Mouse (Mus musculus): ENCODE measurements around the gene Pdcd7. TPM values are rescaled to one million over a fixed set of nuclear protein-coding genes. Genes with fewer than 3 reads are reported as not detected.

Gene Pdcd7
- polyA plus RNA-seq, 1 experiment = 7.3 TPM

- peaks cover 52% of the 10 kb centered on the region for H3K4me1 ChIP-seq
- no peaks in the 10 kb centered on the region for H3K27me3 ChIP-seq (replicated peaks)
- H3K4me3 ChIP-seq (replicated peaks) = no peak overlapping the region
- no peak for TF ChIP-seq GATA1 (IDR thresholded peaks at IDR 0.05; ENCODE audit: borderline replicate concordance, low read length)
- no peak for TF ChIP-seq FLI1 (IDR thresholded peaks at IDR 0.05; ENCODE audit: low read length)
- H3K36me3 ChIP-seq (replicated peaks; ENCODE audit: low read length) = peaks cover 55% of the 10 kb centered on the region
- H3K9me3 ChIP-seq = no peaks in the 10 kb centered on the region
Observed at GRCm38 (mm10) chr9:65353251-65353650, 7.3 kb downstream of the Pdcd7 start.

GRCm38 (mm10) chr9:65356561-65356960, 10.7 kb downstream of the Pdcd7 start:
- Histone ChIP-seq H3K4me3 (replicated peaks) (peak overlapping the region; percentile 25), H3K27me3 (replicated peaks) (no peaks in the 10 kb centered on the region), H3K36me3 (replicated peaks; ENCODE audit: low read length) (peaks cover 83% of the 10 kb centered on the region), H3K4me1 (peaks cover 35% of the 10 kb centered on the region), H3K9me3 (no peaks in the 10 kb centered on the region)
- TF ChIP-seq GATA1 (IDR thresholded peaks at IDR 0.05; ENCODE audit: borderline replicate concordance, low read length) (no peak), FLI1 (IDR thresholded peaks at IDR 0.05; ENCODE audit: low read length) (no peak)

DNA sequence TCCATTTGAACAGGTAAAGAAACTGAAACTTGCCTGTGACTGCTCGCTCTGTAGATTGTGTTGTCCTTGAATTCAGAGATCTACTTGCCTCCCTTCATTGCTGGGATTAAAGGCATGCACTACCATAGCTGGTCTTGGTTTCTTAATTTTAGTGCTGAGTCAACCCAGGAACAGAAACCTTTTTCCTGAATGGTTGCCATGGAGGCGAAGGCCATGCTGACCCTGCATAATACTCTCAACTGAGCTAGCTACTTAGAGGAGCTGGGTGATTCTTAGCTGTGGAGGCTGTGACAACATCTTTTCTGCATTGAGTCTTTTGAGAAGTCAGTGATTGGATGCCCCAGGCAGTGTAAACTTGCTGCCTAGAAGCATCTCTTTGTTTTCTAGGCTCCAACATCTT, 11.1 kb downstream of the Pdcd7 start:
- Histone ChIP-seq H3K4me3 (replicated peaks) (no peak overlapping the region), H3K36me3 (replicated peaks; ENCODE audit: low read length) (peaks cover 87% of the 10 kb centered on the region), H3K9me3 (no peaks in the 10 kb centered on the region), H3K4me1 (peaks cover 31% of the 10 kb centered on the region), H3K27me3 (replicated peaks) (no peaks in the 10 kb centered on the region)
- TF ChIP-seq GATA1 (IDR thresholded peaks at IDR 0.05; ENCODE audit: borderline replicate concordance, low read length) (no peak), FLI1 (IDR thresholded peaks at IDR 0.05; ENCODE audit: low read length) (no peak)

DNA sequence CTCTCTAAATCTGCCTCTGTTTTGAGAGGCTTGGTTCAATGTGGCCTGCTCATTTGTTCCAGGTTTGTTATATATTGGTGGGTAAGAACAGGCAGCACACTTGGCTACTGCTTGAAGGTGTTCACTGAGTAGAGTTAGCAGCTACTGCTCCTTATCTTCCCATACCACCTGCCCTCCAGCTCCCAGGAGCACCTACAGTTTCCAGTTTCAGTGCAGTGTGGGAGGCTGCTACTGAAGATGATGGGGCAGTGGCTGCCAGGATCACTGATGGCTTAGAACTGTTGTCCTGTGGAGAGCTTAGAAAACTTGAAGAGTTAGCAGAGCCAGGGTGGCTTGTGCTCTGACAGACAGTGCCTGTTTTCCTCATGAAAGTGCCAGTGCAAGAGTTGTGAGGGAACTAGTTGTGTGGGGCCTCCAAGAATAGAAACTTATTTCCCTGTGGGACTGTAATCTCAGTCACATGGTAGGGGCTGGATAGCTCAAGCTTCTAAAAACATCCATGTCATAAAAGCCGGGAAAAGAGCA, 13.1 kb downstream of the Pdcd7 start:
- Histone ChIP-seq H3K4me1 (peaks cover 25% of the 10 kb centered on the region), H3K36me3 (replicated peaks; ENCODE audit: low read length) (peaks cover 94% of the 10 kb centered on the region), H3K27me3 (replicated peaks) (no peaks in the 10 kb centered on the region), H3K4me3 (replicated peaks) (no peak overlapping the region), H3K9me3 (no peaks in the 10 kb centered on the region)
- no peak for TF ChIP-seq FLI1 (IDR thresholded peaks at IDR 0.05; ENCODE audit: low read length)
- TF ChIP-seq GATA1 (IDR thresholded peaks at IDR 0.05; ENCODE audit: borderline replicate concordance, low read length) = no peak

- peaks cover 30% of the 10 kb centered on the region for H3K4me1 ChIP-seq
- H3K27me3 ChIP-seq (replicated peaks) = no peaks in the 10 kb centered on the region
- TF ChIP-seq GATA1 (IDR thresholded peaks at IDR 0.05; ENCODE audit: borderline replicate concordance, low read length) (no peak), FLI1 (IDR thresholded peaks at IDR 0.05; ENCODE audit: low read length) (no peak)
- no peak within 1 kb of the TSS for H3K4me3 ChIP-seq (replicated peaks)
- H3K9me3 ChIP-seq = no peaks in the 10 kb centered on the region
- peaks cover 88% of the 10 kb centered on the region for H3K36me3 ChIP-seq (replicated peaks; ENCODE audit: low read length)
Observed at GRCm38 (mm10) chr9:65360641-65361448, 14.9 kb downstream of the Pdcd7 start, which contains the start of gene Ubap1l. Gene Ubap1l (plus strand): TSS chr9:65361041.

- Histone ChIP-seq H3K27me3 (replicated peaks) (no peaks in the 10 kb centered on the region), H3K4me1 (peaks cover 22% of the 10 kb centered on the region), H3K9me3 (no peaks in the 10 kb centered on the region), H3K36me3 (replicated peaks; ENCODE audit: low read length) (peaks cover 60% of the 10 kb centered on the region), H3K4me3 (replicated peaks) (no peak overlapping the region)
- TF ChIP-seq FLI1 (IDR thresholded peaks at IDR 0.05; ENCODE audit: low read length) (no peak), GATA1 (IDR thresholded peaks at IDR 0.05; ENCODE audit: borderline replicate concordance, low read length) (no peak)
Observed at GRCm38 (mm10) chr9:65363684-65364083, 17.8 kb downstream of the Pdcd7 start.

- TF ChIP-seq FLI1 (IDR thresholded peaks at IDR 0.05; ENCODE audit: low read length) (no peak), GATA1 (IDR thresholded peaks at IDR 0.05; ENCODE audit: borderline replicate concordance, low read length) (no peak)
Observed at GRCm38 (mm10) chr9:65365721-65366120, 19.8 kb downstream of the Pdcd7 start.

DNA sequence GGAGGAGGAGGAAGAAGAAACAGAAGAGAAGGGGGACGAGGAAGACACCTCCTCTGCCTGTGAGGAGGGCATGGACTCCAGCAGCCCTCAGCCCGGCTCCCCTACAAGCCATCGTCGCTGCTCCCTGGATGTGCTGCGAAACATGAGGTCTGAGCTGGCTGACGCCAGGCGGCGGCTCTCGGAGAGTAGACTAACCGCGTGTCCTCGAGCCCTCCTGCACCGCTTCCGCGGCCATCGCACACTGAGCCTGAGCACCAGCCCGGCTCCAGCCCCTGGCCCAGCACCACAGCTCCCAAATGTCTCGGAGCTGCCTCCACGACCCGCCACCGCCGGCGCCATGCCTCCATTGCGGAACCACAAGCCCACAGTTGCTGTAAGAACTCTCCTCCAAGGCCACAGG, 25.9 kb downstream of the Pdcd7 start:
- Histone ChIP-seq H3K9me3 (no peaks in the 10 kb centered on the region), H3K4me1 (peaks cover under 1% of the 10 kb centered on the region; the same call in 1 of the 2 replicates), H3K4me3 (replicated peaks) (no peak overlapping the region), H3K36me3 (replicated peaks; ENCODE audit: low read length) (peaks cover 3% of the 10 kb centered on the region), H3K27me3 (replicated peaks) (peaks cover 5% of the 10 kb centered on the region)
- TF ChIP-seq GATA1 (IDR thresholded peaks at IDR 0.05; ENCODE audit: borderline replicate concordance, low read length) (no peak), FLI1 (IDR thresholded peaks at IDR 0.05; ENCODE audit: low read length) (no peak)

More at GRCm38 (mm10) chr9:65365721-65366120, 19.8 kb downstream of the Pdcd7 start:
- peaks cover 39% of the 10 kb centered on the region for H3K36me3 ChIP-seq (replicated peaks; ENCODE audit: low read length)
- no peaks in the 10 kb centered on the region for H3K9me3 ChIP-seq
- no peaks in the 10 kb centered on the region for H3K27me3 ChIP-seq (replicated peaks)
- H3K4me3 ChIP-seq (replicated peaks) = peak overlapping the region; percentile 24
- peaks cover 17% of the 10 kb centered on the region for H3K4me1 ChIP-seq

GRCm38 (mm10) chr9:65372449-65372848, 26.5 kb downstream of the Pdcd7 start:
- peaks cover 10% of the 10 kb centered on the region for H3K27me3 ChIP-seq (replicated peaks)
- H3K4me1 ChIP-seq = no peaks in the 10 kb centered on the region
- no peaks in the 10 kb centered on the region for H3K9me3 ChIP-seq
- no peak for TF ChIP-seq GATA1 (IDR thresholded peaks at IDR 0.05; ENCODE audit: borderline replicate concordance, low read length)
- TF ChIP-seq FLI1 (IDR thresholded peaks at IDR 0.05; ENCODE audit: low read length) = no peak
- H3K4me3 ChIP-seq (replicated peaks) = no peak overlapping the region
- H3K36me3 ChIP-seq (replicated peaks; ENCODE audit: low read length) = peaks cover 3% of the 10 kb centered on the region
